Mouse (Mus musculus): ENCODE results near the gene Ppp1r9a. TPM values are rescaled to one million over a fixed set of nuclear protein-coding genes. Genes with fewer than 3 reads are reported as not detected.

Ppp1r9a gene
- total and polyA plus RNA-seq, 2 experiments from 2014 or later, result 39.1 to 85.5 TPM

DNA sequence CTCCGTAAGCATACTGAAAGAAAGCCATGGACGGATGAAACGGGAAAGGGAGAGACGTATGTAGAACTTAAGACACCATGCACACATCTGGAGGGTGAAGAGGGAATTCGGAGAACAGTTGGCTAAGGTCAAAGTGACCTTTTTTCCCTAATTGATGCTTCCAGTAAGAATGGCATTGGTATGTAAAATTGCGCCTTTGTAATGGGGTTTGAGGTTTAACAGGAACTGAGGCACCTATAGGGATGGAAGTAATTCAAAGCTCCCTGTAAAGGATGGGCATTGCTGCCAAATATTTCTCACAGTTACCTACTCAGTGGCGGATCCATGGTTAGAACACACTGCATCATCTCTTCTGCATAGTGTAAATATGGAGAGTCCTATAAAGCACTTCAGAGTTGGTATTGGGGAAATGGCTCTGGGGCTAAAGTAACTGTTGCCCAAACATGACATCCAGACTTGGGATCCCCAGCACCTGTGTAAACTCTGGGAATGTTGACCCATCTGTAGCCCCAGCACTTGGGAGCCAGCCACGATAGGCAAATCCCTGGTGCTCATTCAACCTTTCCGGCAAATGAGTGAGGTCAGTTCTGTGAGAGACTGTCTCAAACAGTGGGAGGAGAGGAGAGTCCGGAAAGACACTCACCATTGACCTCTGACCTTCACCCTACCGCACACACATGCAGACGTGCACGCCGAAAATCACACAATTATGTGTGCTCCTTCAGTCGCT is 216.6 kb downstream of the Ppp1r9a start:
- H3K27ac ChIP-seq (ENCODE audit: low read depth, low read length), result no peak overlapping the region
- ATAC-seq (no peak), DNase-seq (no peak)
- no peak for TF ChIP-seq CTCF (IDR thresholded peaks at IDR 0.05; ENCODE audit: low read depth)
- H3K27me3 ChIP-seq (ENCODE audit: insufficient read depth, low read length), result no peaks in the 10 kb centered on the region
- no peaks in the 10 kb centered on the region for H3K9me3 ChIP-seq (ENCODE audit: low read length)
- no peak overlapping the region for H3K9ac ChIP-seq
- H3K4me3 ChIP-seq (ENCODE audit: low read depth, low read length), result no peak overlapping the region
- no peak overlapping the region for H3K4me2 ChIP-seq (ENCODE audit: low read depth)
- no peaks in the 10 kb centered on the region for H3K4me1 ChIP-seq (ENCODE audit: insufficient read depth)
- H3K36me3 ChIP-seq (ENCODE audit: insufficient read depth), result peaks cover 11% of the 10 kb centered on the region; the same call in 1 of the 2 replicates
- WGBS, result 88% methylated on average over 15 of the region's 15 CpGs

DNA sequence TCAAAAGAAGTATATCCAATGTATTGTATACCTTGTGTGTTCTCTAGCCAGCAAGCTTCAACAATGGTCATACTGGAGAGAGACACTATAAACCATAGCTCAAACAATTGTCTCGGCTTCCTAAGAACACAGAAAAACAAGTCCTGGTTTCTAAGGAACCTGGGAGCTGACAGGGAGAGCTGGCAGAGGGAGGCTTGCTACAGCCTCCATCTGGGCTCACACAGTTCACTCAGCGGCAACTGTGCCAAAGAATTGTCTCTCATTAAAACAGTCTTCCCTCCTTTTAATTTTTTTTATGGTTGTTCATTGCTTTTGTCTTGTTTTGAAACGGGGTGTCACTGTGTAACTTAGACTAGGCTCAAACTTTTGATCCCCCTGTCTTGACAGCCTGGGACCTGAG is 217.5 kb downstream of the Ppp1r9a start:
- TF ChIP-seq CTCF (IDR thresholded peaks at IDR 0.05; ENCODE audit: low read depth), result no peak
- H3K4me3 ChIP-seq (ENCODE audit: low read depth, low read length), result no peak overlapping the region
- H3K9me3 ChIP-seq (ENCODE audit: low read length), result no peaks in the 10 kb centered on the region
- H3K27ac ChIP-seq (ENCODE audit: low read depth, low read length), result no peak overlapping the region
- H3K9ac ChIP-seq, result no peak overlapping the region
- H3K4me2 ChIP-seq (ENCODE audit: low read depth), result no peak overlapping the region
- DNase-seq (peak; percentile 63), ATAC-seq (peak; percentile 88)
- H3K27me3 ChIP-seq (ENCODE audit: insufficient read depth, low read length), result no peaks in the 10 kb centered on the region
- 23% methylated on average over 3 of the region's 3 CpGs for WGBS
- no peaks in the 10 kb centered on the region for H3K4me1 ChIP-seq (ENCODE audit: insufficient read depth)
- peaks cover 9% of the 10 kb centered on the region; the same call in 1 of the 2 replicates for H3K36me3 ChIP-seq (ENCODE audit: insufficient read depth)

- Histone ChIP-seq H3K9ac (no peak overlapping the region), H3K4me2 (ENCODE audit: low read depth) (no peak overlapping the region), H3K27me3 (ENCODE audit: insufficient read depth, low read length) (no peaks in the 10 kb centered on the region), H3K9me3 (ENCODE audit: low read length) (no peaks in the 10 kb centered on the region), H3K4me1 (ENCODE audit: insufficient read depth) (no peaks in the 10 kb centered on the region), H3K4me3 (ENCODE audit: low read depth, low read length) (no peak overlapping the region), H3K27ac (ENCODE audit: low read depth, low read length) (no peak overlapping the region), H3K36me3 (ENCODE audit: insufficient read depth) (peaks cover 7% of the 10 kb centered on the region)
- TF ChIP-seq CTCF (IDR thresholded peaks at IDR 0.05; ENCODE audit: low read depth), result no peak
- ATAC-seq, result peak; percentile 20; the same call in 1 of the 2 replicates
- no peak for DNase-seq
- WGBS, result 73% methylated on average over 14 of the region's 14 CpGs
Observed at GRCm38 (mm10) chr6:5129364-5130093, 226.8 kb downstream of the Ppp1r9a start.

DNA sequence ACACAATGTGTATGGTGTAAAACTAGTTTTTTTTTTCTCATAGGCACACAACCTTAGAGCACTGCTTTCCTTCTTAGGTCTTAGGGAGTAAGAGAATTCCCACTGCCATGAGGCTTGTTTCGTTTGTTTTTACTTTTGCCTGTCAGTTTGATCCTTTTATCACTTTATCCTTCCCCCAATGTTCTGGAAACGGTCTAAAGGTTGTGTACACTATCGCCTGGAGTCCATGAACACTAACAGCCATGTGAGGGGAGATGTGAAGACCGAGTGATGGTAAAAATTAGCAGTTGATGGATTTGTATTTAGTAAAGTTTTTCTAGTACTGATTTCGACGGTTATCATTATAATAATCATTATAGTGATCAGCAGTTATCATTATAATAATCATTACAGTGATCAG is 232.3 kb downstream of the Ppp1r9a start:
- ATAC-seq, result no peak
- no peak overlapping the region for H3K4me3 ChIP-seq (ENCODE audit: low read depth, low read length)
- TF ChIP-seq CTCF (IDR thresholded peaks at IDR 0.05; ENCODE audit: low read depth), result no peak
- DNase-seq, result no peak
- peaks cover 27% of the 10 kb centered on the region for H3K36me3 ChIP-seq (ENCODE audit: insufficient read depth)
- no peak overlapping the region for H3K4me2 ChIP-seq (ENCODE audit: low read depth)
- no peaks in the 10 kb centered on the region for H3K27me3 ChIP-seq (ENCODE audit: insufficient read depth, low read length)
- H3K4me1 ChIP-seq (ENCODE audit: insufficient read depth), result no peaks in the 10 kb centered on the region
- H3K27ac ChIP-seq (ENCODE audit: low read depth, low read length), result no peak overlapping the region
- 85% methylated on average over 6 of the region's 6 CpGs for WGBS
- H3K9me3 ChIP-seq (ENCODE audit: low read length), result no peaks in the 10 kb centered on the region
- H3K9ac ChIP-seq, result no peak overlapping the region

DNA sequence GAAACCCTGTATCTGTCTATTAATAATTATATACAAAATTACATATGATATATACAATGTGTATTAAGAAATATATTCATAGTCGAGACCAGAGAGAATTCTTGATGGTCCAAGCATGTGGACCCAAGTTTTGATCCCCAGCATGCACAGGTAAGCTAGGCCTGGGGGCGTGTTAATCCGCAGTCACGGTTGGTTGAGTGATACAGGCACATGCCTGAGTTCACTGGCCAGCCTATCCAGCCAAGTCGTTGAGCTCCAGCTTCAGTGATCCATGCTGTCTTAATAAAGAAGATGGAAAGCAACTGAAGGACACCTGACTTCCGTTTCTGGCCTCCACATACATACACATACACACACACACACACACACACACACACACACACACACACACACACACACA is 233.3 kb downstream of the Ppp1r9a start:
- Histone ChIP-seq H3K4me1 (ENCODE audit: insufficient read depth) (no peaks in the 10 kb centered on the region), H3K4me2 (ENCODE audit: low read depth) (no peak overlapping the region), H3K4me3 (ENCODE audit: low read depth, low read length) (no peak overlapping the region), H3K9me3 (ENCODE audit: low read length) (no peaks in the 10 kb centered on the region), H3K9ac (no peak overlapping the region), H3K27ac (ENCODE audit: low read depth, low read length) (no peak overlapping the region), H3K27me3 (ENCODE audit: insufficient read depth, low read length) (no peaks in the 10 kb centered on the region), H3K36me3 (ENCODE audit: insufficient read depth) (peaks cover 27% of the 10 kb centered on the region)
- WGBS, result 84% methylated on average over 6 of the region's 6 CpGs
- no peak for DNase-seq
- no peak for ATAC-seq
- TF ChIP-seq CTCF (IDR thresholded peaks at IDR 0.05; ENCODE audit: low read depth), result no peak

- TF ChIP-seq CTCF (IDR thresholded peaks at IDR 0.05; ENCODE audit: low read depth), result no peak
- no peaks in the 10 kb centered on the region for H3K9me3 ChIP-seq (ENCODE audit: low read length)
- 84% methylated on average over 12 of the region's 12 CpGs for WGBS
- H3K4me1 ChIP-seq (ENCODE audit: insufficient read depth), result no peaks in the 10 kb centered on the region
- no peaks in the 10 kb centered on the region for H3K27me3 ChIP-seq (ENCODE audit: insufficient read depth, low read length)
- DNase-seq (no peak), ATAC-seq (no peak)
- no peak overlapping the region for H3K4me2 ChIP-seq (ENCODE audit: low read depth)
- H3K9ac ChIP-seq, result no peak overlapping the region
- no peak overlapping the region for H3K4me3 ChIP-seq (ENCODE audit: low read depth, low read length)
- no peak overlapping the region for H3K27ac ChIP-seq (ENCODE audit: low read depth, low read length)
- peaks cover 25% of the 10 kb centered on the region for H3K36me3 ChIP-seq (ENCODE audit: insufficient read depth)
Observed at GRCm38 (mm10) chr6:5138875-5139631, 236.3 kb downstream of the Ppp1r9a start.

Data from forebrain, postnatal 0 days (tissue).